Mouse (Mus musculus) yolk sac, embryonic 10.5 days (tissue): Measurements from ENCODE around the gene Morn4.
A peak's percentile ranks its signal among the peaks of the same experiment; 100 is the strongest.

Experiments used
- DNase-seq: peaks from one replicate; pipeline ENCODE4 v3.0.0-alpha.2; 2017; ENCODE audit warnings: low spot score

The Morn4 gene

DNA sequence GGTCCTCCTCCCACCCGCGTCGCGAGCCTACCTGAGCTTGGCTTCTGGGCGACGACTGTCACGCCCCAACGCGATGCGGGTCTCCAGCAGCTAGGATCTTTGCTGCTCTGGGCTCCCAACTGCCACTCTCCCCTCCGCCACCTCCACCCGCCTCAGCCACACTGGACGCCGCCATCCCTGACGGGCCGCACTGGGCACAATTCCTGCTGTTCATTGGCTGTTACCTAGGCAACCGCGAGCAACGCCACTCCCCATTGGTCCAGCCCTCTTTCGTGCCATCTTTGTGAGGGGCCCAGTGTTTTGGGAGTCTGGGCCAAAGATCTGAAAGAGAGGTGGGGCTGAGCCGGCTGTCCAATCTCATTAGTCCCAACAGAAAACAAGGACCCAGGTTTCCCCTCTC is at the start of gene Morn4:
Gene Morn4 (minus strand): TSS at position 192 of the 400 bp plus-strand sequence.
- peak; percentile 82 for DNase-seq

DNA sequence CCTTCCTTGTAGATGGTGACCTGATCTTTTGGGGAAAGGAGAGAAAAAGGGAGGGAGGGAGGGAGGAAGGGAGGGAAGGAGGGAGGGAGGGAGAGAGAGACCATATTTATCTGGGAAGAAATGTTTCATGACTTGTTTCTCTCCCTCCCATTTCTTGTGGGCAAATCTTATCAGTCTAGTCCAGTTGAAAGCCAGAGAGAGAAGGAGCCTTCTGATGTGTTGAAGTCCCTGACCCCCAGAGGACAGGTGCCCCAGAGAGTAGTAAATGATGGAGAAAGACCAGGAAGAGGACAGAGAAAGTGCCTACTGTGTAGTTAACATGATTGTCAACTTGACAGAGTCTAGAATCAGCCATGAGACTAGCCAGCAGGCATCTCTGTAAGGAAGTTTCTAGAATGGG is 48.9 kb upstream of the Morn4 start:
- no peak for DNase-seq

GRCm38 (mm10) chr19:42131101-42131500 is 44.9 kb upstream of the Morn4 start:
- no peak for DNase-seq

DNA sequence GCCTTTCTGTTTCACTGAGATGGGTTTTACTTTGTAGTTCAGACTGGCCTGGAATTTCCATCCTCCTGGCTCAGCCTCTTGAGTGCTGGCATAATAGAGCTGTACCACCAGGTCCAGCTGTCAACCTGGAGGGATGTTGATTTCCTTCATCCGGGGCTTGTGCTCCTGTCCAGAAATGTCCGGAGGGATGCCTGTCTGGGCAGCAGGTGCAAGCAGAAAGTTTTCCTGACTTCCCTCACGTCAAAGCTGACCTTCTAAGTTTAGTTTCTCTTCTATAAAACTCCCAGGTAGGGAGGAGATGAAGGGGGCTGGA is 44.1 kb upstream of the Morn4 start:
- no peak for DNase-seq

- no peak for DNase-seq
These were observed 43.5 kb upstream of the Morn4 start for GRCm38 (mm10) chr19:42129509-42130293.

- DNase-seq, result peak; percentile 99
These were observed 42.8 kb upstream of the Morn4 start, which contains the start of gene Avpi1 for GRCm38 (mm10) chr19:42128787-42129508. Gene Avpi1, minus strand, starts transcription at chr19:42129059.

DNA sequence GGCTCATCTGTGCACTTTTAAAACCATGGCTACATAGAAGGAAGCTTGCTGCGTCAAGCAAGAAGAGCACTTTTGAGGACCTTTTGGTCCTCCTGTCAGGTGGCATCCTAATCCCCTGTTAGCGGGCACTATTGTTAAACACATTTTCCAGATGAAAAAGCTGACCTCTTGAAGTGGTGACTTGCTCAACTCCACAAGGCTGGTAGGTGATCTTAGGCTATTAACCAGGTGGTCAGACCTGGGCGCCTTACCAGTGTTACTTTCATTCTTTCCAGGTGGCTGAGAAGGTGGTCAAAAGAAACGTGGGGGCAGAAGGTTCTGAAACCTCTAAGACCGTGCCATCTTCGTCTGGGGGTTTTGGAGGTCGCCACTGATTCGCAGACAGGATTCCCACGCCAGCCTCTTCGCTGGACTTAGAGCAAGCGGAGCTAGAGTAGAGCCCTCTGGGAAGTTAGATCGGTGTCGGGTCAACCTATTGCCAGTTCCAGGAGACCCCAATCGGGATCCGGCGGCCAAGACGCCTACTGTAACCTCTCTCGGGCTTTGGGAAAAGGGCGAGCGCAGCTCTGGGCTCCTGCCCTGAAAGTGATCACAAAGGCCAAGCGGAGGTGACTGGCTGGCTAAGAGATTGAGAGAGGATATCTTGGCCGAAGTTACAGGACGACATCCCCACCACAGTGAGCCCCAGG is 42.0 kb upstream of the Morn4 start:
- no peak for DNase-seq

DNA sequence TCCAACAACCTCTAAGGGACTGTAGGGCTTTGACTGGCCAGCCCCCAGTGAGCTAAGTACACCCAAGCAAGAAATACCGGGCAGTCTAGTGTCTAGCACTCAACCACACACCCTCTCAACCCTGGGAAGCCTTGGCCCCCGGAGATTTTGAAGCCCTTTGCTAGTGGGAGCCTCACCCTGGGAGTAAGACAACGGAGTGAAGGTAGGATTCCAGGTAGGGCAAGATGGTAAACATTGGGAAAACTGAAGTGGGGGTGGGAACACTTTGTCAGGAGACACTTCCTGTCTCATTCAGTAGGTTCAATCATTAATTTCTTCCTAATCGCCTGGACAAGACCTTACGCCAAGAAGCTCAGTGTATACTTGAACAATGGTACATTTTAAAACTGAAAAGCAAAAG is 40.9 kb upstream of the Morn4 start:
- peak; percentile 57 for DNase-seq

DNA sequence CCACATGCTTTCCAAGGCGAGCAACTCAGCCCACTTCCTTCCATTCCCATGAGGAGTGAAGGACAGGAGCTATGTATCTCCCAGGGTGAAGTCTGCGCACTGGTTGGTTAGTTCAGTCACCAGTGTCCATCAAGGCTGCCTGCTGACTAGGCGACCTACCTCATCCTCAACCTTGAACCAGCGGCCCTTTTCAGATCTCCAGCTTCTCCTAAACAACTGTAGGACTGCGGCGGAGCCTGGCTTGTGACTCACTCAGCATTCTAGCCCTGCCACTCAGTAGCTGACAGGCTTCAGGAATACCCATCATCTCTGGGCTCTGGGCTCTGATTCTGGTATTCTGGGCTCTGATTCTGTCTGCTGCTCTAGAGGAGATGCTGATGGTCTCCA is 40.1 kb upstream of the Morn4 start:
- DNase-seq, result peak; percentile 29

- DNase-seq, result no peak
These were observed 39.5 kb upstream of the Morn4 start for GRCm38 (mm10) chr19:42125501-42126218.

- no peak for DNase-seq
These were observed 38.5 kb upstream of the Morn4 start for GRCm38 (mm10) chr19:42124684-42125083.

DNA sequence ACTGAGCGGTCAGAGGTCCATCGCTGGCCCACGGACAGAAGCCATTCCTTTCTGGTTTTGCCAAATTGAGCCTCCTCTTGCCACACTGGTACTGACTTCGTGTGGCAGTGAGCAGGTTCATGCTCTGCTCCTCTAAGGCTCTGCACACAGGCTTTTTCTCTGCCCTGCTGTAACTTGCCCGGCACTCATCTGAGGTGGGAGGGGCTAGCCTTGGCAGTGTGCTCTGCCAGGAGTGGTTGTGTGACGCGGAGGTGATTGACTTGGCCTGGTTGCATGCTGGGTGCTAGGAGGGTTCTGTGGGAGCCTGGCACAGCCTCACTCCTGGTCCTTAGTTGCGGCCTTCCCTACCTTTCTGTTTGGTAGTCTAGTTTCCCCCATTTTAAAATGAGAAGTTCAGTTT is 34.3 kb upstream of the Morn4 start:
- no peak for DNase-seq

- DNase-seq, result no peak
These were observed 32.4 kb upstream of the Morn4 start for GRCm38 (mm10) chr19:42118596-42118995.

DNA sequence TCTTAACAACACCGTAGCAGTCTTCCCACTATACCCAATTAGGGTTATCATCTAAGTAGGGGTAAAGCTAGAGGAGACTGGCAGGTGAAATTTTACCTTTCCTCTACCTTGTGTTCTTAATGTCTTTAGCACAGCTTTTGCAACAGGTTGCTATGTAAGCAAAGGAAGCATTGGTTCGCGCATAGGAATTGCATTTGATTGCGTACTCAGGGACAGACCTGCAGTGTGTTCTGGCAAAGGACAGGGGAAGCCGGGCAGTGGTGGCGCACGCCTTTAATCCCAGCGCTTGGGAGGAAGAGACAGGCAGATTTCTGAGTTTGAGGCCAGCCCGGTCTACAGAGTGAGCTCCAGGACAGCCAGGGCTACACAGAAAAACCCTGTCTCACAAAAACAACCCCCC is 32.0 kb upstream of the Morn4 start:
- no peak for DNase-seq

GRCm38 (mm10) chr19:42115783-42116335 is 29.7 kb upstream of the Morn4 start:
- no peak for DNase-seq

DNA sequence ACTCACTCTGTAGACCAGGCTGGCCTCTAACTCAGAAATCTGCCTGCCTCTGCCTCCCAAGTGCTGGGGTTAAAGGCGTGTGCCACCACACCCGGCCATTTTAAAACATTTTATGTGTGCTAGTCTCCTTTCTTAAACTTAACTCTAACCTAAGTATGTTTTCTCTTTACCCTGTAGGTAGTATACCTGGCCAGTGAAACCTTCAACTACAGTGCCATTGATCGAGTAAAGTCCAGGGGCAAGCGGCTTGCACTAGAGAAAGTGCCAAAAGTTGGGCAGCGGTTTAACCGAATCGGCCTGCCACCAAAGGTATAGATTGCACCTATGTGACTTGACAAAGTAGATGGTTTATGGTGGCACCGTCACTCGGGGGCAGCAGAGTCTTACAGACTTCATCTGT is 18.5 kb upstream of the Morn4 start:
- no peak for DNase-seq

GRCm38 (mm10) chr19:42099406-42099805 is 13.2 kb upstream of the Morn4 start:
- no peak for DNase-seq

- DNase-seq, result no peak
These were observed 4.5 kb upstream of the Morn4 start for GRCm38 (mm10) chr19:42090637-42091141.

GRCm38 (mm10) chr19:42089748-42090595 is 3.8 kb upstream of the Morn4 start, which contains the start of gene Pi4k2a:
Gene Pi4k2a, plus strand, starts transcription at chr19:42090470.
- peak; percentile 99 for DNase-seq

- DNase-seq, result peak; percentile 67
These were observed 3.1 kb upstream of the Morn4 start for GRCm38 (mm10) chr19:42089103-42089747.
